Mouse (Mus musculus): ENCODE measurements at regions not wholly inside any gene's neighbourhood (a gene's known extent, or its start where the extent isn't known, plus 50 kb on each side); places are given as distances from the start of the nearest gene placed in this dataset.

GRCm38 (mm10) chr10:120666202-120666860, 190.1 kb upstream of the Hmga2 start:
- DNase-seq (ENCODE audit: low read depth) = peak; percentile 59

- DNase-seq (ENCODE audit: low read depth) = peak; percentile 87
These were observed 189.4 kb upstream of the Hmga2 start for GRCm38 (mm10) chr10:120665670-120666069.

GRCm38 (mm10) chr10:120664419-120664818, 188.2 kb upstream of the Hmga2 start:
- DNase-seq (ENCODE audit: low read depth) = no peak

- no peak for DNase-seq (ENCODE audit: low read depth)
These were observed 187.1 kb upstream of the Hmga2 start for GRCm38 (mm10) chr10:120663396-120663795.

GRCm38 (mm10) chr10:120660503-120660902, 184.2 kb upstream of the Hmga2 start:
- no peak for DNase-seq (ENCODE audit: low read depth)

DNA sequence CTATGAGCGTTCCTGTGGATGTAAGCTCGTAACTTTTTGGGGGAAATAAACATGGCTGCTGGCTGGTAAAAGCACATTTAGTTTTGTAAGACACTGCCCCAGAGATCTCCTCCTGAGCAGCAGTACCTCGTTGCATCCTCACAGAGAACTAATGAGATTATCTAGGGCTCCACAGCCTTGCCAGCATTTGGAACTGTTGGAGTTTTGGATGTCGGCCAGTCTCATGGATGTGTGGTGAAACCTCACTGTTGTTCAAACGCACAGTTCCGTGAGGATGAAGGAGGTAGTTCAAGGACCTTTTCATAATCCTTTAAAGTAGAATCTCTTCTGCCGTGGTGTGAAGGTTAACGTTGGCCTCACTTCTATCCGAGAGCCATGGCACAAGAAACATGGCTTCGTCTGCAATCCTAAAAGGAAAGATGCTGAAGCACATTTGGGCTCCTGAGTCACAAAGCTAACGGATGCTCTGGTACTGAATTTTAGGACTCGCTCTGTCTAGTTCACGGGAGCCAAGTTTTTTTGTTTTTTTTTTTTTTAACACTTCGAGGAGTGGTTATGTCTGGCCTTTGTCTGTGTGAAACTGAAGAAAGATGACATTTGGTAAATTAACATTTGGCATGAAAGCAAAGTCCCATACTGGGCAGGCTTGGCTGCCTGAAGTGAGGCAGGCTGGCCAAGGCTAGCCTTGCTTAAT, 179.1 kb upstream of the Hmga2 start:
- no peak for DNase-seq (ENCODE audit: low read depth)

DNA sequence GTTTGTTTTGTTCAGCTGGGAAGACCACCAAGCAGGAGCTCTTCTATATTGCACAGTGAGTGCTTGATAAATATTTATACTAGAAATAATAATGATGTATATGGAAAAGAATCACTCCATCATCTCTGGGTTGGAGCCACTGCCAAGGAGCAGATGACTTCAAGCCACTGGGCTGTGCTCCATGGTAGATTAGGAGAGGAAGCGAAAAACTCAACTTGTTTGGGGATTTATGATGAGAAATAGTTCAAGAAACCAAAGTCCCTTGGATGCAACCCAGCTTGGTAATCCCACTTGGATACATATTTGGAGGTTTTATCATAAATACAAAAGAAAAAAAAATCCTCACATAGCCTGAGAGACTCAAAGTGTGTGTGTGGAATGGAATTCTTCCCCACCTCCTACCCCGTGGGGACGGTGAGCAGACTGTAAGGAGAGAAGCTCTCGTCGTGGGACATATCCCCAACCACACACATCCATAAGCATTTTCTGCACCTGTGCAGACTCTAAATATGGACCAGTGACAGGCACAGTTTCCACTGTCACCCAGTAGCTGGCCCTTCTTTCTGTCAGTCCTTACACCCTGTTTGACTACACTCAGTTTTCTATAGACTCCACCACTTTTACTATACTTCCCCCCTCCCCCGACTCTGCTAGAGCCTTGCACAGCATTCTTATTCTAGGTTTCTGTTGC, 176.4 kb upstream of the Hmga2 start:
- no peak for DNase-seq (ENCODE audit: low read depth)

DNA sequence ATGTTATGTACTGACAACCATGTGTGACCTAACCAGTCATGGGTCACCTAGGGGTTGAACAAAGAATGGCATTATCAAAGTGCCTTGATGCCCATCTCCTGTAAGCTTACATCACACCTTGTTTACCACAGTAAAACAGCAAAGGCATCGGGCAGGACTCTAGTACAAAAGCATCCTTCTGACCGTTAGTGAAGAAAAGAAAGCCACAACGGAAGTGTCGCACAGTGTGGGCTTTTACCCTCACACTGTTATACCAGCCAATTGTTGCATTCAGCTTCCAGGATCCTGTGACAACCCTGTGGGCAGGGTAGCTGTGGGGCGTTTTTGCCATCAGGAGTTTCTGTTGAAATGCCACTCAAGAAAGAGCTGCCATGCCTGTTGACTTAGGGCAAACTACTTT, 175.6 kb upstream of the Hmga2 start:
- DNase-seq (ENCODE audit: low read depth) = peak; percentile 68

DNA sequence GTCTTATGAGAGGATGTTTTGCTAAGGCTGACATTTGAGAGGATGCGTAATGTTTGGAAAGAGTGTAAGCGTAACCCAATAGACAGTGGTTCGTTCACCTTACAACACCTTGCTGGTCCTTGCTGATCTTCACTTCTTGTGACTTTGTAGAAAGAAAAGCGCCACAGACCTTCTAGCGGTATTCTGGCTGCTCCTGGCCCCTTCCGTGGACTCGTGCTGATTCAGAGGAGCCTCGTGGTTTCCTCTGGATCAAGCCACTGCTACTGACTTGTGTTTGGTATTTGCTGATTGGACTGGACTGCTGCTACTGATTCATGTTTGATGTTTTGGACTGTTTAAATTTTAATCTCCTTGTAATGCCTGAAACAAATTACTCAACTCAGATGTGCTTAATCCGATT, 174.1 kb upstream of the Hmga2 start:
- DNase-seq (ENCODE audit: low read depth) = peak; percentile 72

DNA sequence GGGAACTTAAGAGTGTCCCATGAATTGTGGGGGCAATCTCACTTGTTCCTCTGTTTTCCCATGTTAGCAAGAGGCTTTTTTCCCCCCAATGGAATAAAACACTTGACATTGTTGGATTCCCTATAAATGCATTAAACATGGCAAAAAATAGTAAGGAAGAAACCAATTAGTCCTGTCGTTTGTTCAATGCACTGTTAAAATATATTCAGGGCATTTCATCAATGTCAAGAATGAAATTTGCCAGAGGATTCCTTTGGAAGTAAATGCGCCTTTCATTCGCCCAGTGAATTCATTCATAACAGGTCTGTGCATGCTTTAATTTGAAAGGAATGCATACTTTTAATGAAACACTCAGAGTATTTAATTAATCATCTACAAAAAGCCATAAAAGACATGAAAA, 172.5 kb upstream of the Hmga2 start:
- no peak for DNase-seq (ENCODE audit: low read depth)

- no peak for DNase-seq (ENCODE audit: low read depth)
These were observed 171.8 kb upstream of the Hmga2 start for GRCm38 (mm10) chr10:120648031-120648430.

GRCm38 (mm10) chr10:120647323-120647722, 171.1 kb upstream of the Hmga2 start:
- DNase-seq (ENCODE audit: low read depth) = no peak

GRCm38 (mm10) chr10:120646862-120647311, 170.6 kb upstream of the Hmga2 start:
- no peak for DNase-seq (ENCODE audit: low read depth)

- DNase-seq (ENCODE audit: low read depth) = no peak
These were observed 164.6 kb upstream of the Hmga2 start for GRCm38 (mm10) chr10:120640847-120641246.

DNA sequence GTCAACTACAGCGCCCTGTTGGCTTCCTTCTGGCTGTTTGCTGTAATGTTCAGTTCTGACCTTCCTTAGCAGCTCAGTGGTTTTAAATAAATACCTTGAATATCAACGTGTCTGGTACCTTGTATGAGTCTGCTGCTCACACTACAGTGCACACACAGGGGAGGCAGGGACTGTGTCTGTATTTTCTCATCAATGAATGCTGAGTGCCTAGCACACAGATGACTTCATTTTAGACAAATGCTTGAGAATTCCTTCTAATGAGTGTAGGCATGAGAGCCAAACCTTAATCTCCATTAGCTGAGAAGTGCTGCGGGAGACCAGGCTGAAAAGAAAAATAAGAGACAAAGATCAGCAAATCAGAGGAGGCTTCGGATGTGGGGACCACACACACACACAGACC, 162.0 kb upstream of the Hmga2 start:
- no peak for DNase-seq (ENCODE audit: low read depth)

- peak; percentile 98 for DNase-seq (ENCODE audit: low read depth)
These were observed 159.7 kb upstream of the Hmga2 start for GRCm38 (mm10) chr10:120635818-120636543.

- peak; percentile 11 for DNase-seq (ENCODE audit: low read depth)
These were observed 158.9 kb upstream of the Hmga2 start for GRCm38 (mm10) chr10:120635194-120635593.

GRCm38 (mm10) chr10:120632071-120632470, 155.8 kb upstream of the Hmga2 start:
- DNase-seq (ENCODE audit: low read depth) = no peak

DNA sequence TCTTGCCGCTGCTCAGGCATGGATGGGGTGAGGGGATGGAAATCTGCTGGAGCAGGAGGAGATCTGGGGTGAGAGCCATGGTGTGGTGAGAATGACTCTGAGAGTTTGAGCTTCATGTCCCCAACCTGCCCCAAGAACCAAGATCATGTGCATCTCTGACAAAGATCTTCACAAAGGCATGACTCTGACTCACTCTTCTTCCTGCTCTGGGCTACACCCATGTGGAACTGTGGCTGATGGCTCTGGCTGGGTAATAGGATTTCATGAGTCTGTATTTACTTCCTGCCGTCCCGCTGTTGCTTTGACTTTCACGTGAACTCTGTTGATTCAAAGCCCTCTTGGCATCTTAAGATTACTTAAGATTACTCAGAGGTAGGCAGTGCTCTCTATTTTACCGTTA, 151.8 kb upstream of the Hmga2 start:
- peak; percentile 94 for DNase-seq (ENCODE audit: low read depth)

DNA sequence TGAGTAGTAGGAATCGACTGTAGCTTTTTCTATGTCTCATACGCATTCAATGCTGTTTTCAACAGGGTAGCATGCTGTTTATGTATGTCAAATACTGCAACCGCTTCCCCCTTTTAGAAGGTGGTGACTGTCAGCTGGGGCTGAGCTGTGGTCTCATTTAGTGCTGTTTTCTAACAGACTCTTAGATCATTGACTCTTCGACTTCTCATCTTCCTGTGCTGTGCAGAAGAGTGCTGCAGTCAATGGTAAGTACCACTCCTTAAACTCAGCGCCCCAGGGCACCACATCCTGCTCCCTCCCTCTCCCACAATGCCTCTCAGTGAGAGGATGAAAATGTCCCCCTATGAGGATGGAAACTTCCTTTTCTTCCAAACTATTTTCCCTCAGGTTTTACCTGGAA, 149.2 kb upstream of the Hmga2 start:
- peak; percentile 39 for DNase-seq (ENCODE audit: low read depth)

GRCm38 (mm10) chr10:120624203-120624942, 148.1 kb upstream of the Hmga2 start:
- DNase-seq (ENCODE audit: low read depth) = peak; percentile 84
